Mouse (Mus musculus) MEL (cell line): ENCODE data around the gene Chd3. TPM values are rescaled to one million over a fixed set of nuclear protein-coding genes. Genes with fewer than 3 reads are reported as not detected.

Experiments used
- DNase-seq: peaks from one replicate; pipeline ENCODE4 v3.0.0; 2011; ENCODE audit warnings: low read depth, low spot score
- H3K27ac ChIP-seq: 2 replicates; pipeline ENCODE4 v1.5.1; 2012; ENCODE audit warnings: low read depth, mild to moderate bottlenecking, control low read depth, low read length, moderate library complexity; ENCODE audit not compliant: control insufficient read depth
- H3K27me3 ChIP-seq, 2 experiments: fragments of 150-350 bp in 1 of 2; sonication (generic) in 1 of 2; 2 replicates each; pipeline ENCODE4 v1.6.1; 2012; ENCODE audit warnings: low read length in 2 of 2, mild to moderate bottlenecking in 2 of 2, improper control_type of control experiment in 1 of 2, moderate library complexity in 1 of 2; ENCODE audit not compliant: insufficient read depth in 2 of 2, control insufficient read depth in 1 of 2
- H3K36me3 ChIP-seq, 2 experiments: 2 replicates each; pipeline ENCODE4 v1.6.1; 2012 to 2014; ENCODE audit warnings: low read length in 2 of 2, improper control_type of control experiment in 1 of 2, inconsistent platforms in 1 of 2, mild to moderate bottlenecking in 1 of 2; ENCODE audit not compliant: insufficient read depth in 2 of 2, control insufficient read depth in 1 of 2
- H3K4me1 ChIP-seq, 2 experiments: fragments of 150-350 bp in 1 of 2; sonication (generic) in 1 of 2; 2 replicates each; pipeline ENCODE4 v1.6.1; 2012; ENCODE audit warnings: low read length in 2 of 2, improper control_type of control experiment in 1 of 2, mild to moderate bottlenecking in 1 of 2; ENCODE audit not compliant: insufficient read depth in 2 of 2, control insufficient read depth in 1 of 2
- H3K4me3 ChIP-seq, 2 experiments: fragments of 150-350 bp in 1 of 2; sonication (generic) in 1 of 2; 2 replicates each; pipeline ENCODE4 v1.5.1; 2012; ENCODE audit warnings: low read depth in 2 of 2, low read length in 2 of 2, mild to moderate bottlenecking in 2 of 2, moderate library complexity in 2 of 2, control low read depth in 1 of 2, improper control_type of control experiment in 1 of 2; ENCODE audit not compliant: control insufficient read depth in 1 of 2, insufficient read depth in 1 of 2
- H3K79me2 ChIP-seq: 2 replicates; pipeline ENCODE4 v1.6.1; 2012; ENCODE audit warnings: mild to moderate bottlenecking, low read length, moderate library complexity; ENCODE audit not compliant: control insufficient read depth, poor library complexity, insufficient read depth
- H3K9ac ChIP-seq: 2 replicates; pipeline ENCODE4 v1.6.1; 2012; ENCODE audit warnings: low read depth, mild to moderate bottlenecking, control low read depth, low read length, moderate library complexity; ENCODE audit not compliant: control insufficient read depth, poor library complexity, severe bottlenecking
- H3K9me3 ChIP-seq: fragments of 150-350 bp; sonication (generic); replicated peaks from 2 replicates; pipeline ENCODE4 v1.6.1; 2012; ENCODE audit warnings: mild to moderate bottlenecking, low read length, improper control_type of control experiment, moderate library complexity; ENCODE audit not compliant: insufficient read depth
- BHLHE40 ChIP-seq: IDR thresholded peaks from 2 replicates; pipeline ENCODE4 v1.6.1; 2012; ENCODE audit warnings: low read depth, mild to moderate bottlenecking, inconsistent platforms, low read length, improper control_type of control experiment, borderline replicate concordance
- CHD1 ChIP-seq: IDR thresholded peaks from 2 replicates; pipeline ENCODE4 v1.6.1; 2012; ENCODE audit warnings: low read depth, mild to moderate bottlenecking, inconsistent platforms, low read length, improper control_type of control experiment
- EP300 ChIP-seq, 2 experiments: IDR thresholded peaks; 2 replicates each; pipeline ENCODE4 v1.6.1; 2011; ENCODE audit warnings: improper control_type of control experiment in 2 of 2, low read length in 2 of 2, low read depth in 1 of 2, mild to moderate bottlenecking in 1 of 2
- GATA1 ChIP-seq: IDR thresholded peaks from 2 replicates; pipeline ENCODE4 v1.6.1; 2011; ENCODE audit warnings: low read depth, low read length, improper control_type of control experiment
- HCFC1 ChIP-seq: IDR thresholded peaks from 2 replicates; pipeline ENCODE4 v1.6.1; 2012; ENCODE audit warnings: low read depth, mild to moderate bottlenecking, inconsistent platforms, low read length, improper control_type of control experiment, moderate library complexity
- MEF2A ChIP-seq: IDR thresholded peaks from 2 replicates; pipeline ENCODE4 v1.6.1; 2014; ENCODE audit warnings: low read depth, mild to moderate bottlenecking, inconsistent platforms, low read length, improper control_type of control experiment; ENCODE audit not compliant: poor library complexity, insufficient replicate concordance, severe bottlenecking; ENCODE audit errors: extremely low read depth
- MXI1 ChIP-seq: IDR thresholded peaks from 2 replicates; pipeline ENCODE4 v1.6.1; 2011; ENCODE audit warnings: mild to moderate bottlenecking, low read depth, low read length, improper control_type of control experiment
- MYB ChIP-seq: IDR thresholded peaks from 2 replicates; pipeline ENCODE4 v1.6.1; 2011; ENCODE audit warnings: mild to moderate bottlenecking, low read depth, low read length, improper control_type of control experiment
- NELFE ChIP-seq: IDR thresholded peaks from 2 replicates; pipeline ENCODE4 v1.6.1; 2011; ENCODE audit warnings: low read depth, low read length, improper control_type of control experiment
- POLR2A ChIP-seq, 2 experiments: IDR thresholded peaks; 2 replicates each; pipeline ENCODE4 v1.6.1; 2011 to 2012; ENCODE audit warnings: low read length in 2 of 2, mild to moderate bottlenecking in 2 of 2, control low read depth in 1 of 2, improper control_type of control experiment in 1 of 2, low read depth in 1 of 2, moderate library complexity in 1 of 2; ENCODE audit not compliant: control insufficient read depth in 1 of 2, insufficient read depth in 1 of 2, poor library complexity in 1 of 2
- POLR2AphosphoS2 ChIP-seq: IDR thresholded peaks from 2 replicates; pipeline ENCODE4 v1.6.1; 2011; ENCODE audit warnings: low read length, improper control_type of control experiment
- POLR2AphosphoS5 ChIP-seq: IDR thresholded peaks from 2 replicates; pipeline ENCODE4 v1.6.1; 2012; ENCODE audit warnings: low read depth, borderline replicate concordance, mild to moderate bottlenecking, inconsistent platforms, low read length, moderate library complexity, mixed read lengths
- RAD21 ChIP-seq: IDR thresholded peaks from 2 replicates; pipeline ENCODE4 v1.6.1; 2011; ENCODE audit warnings: mild to moderate bottlenecking, low read depth, low read length, improper control_type of control experiment
- RCOR1 ChIP-seq: IDR thresholded peaks from 2 replicates; pipeline ENCODE4 v1.6.1; 2012; ENCODE audit warnings: low read depth, mild to moderate bottlenecking, inconsistent platforms, low read length, improper control_type of control experiment
- SIN3A ChIP-seq: IDR thresholded peaks from 2 replicates; pipeline ENCODE4 v1.6.1; 2012; ENCODE audit warnings: low read length, improper control_type of control experiment, inconsistent platforms
- TAL1 ChIP-seq: IDR thresholded peaks from 2 replicates; pipeline ENCODE4 v1.6.1; 2012; ENCODE audit warnings: mild to moderate bottlenecking, inconsistent platforms, low read length, moderate library complexity, mixed read lengths
- TBP ChIP-seq: IDR thresholded peaks from 2 replicates; pipeline ENCODE4 v1.8.0; 2011; ENCODE audit warnings: low read depth, low read length, improper control_type of control experiment
- TCF12 ChIP-seq: IDR thresholded peaks from 2 replicates; pipeline ENCODE4 v1.6.1; 2014; ENCODE audit warnings: low read depth, mild to moderate bottlenecking, inconsistent platforms, low read length, improper control_type of control experiment, moderate library complexity
- UBTF ChIP-seq: IDR thresholded peaks from 2 replicates; pipeline ENCODE4 v1.6.1; 2012; ENCODE audit warnings: low read depth, mild to moderate bottlenecking, inconsistent platforms, low read length, improper control_type of control experiment, moderate library complexity, borderline replicate concordance; ENCODE audit not compliant: insufficient read depth
- ZC3H11A ChIP-seq: IDR thresholded peaks from 2 replicates; pipeline ENCODE4 v1.6.1; 2012; ENCODE audit warnings: low read depth, mild to moderate bottlenecking, inconsistent platforms, low read length, improper control_type of control experiment
- ZNF384 ChIP-seq: IDR thresholded peaks from 2 replicates; pipeline ENCODE4 v1.6.1; 2012; ENCODE audit warnings: low read depth, mild to moderate bottlenecking, inconsistent platforms, low read length, improper control_type of control experiment
- polyA plus RNA-seq, 2 experiments: library from polyadenylated mRNA; stranded (reverse) in 1 of 2; unstranded in 1 of 2; fragments of >175 nt in 1 of 2; fragments of >200 nt in 1 of 2; gene quantifications; 2 replicates each; pipeline versions ENCODE4 v1.2.1 to v1.2.4; 2012; ENCODE audit warnings: low replicate concordance in 2 of 2, low read depth in 1 of 2; ENCODE audit not compliant: insufficient read length in 2 of 2, insufficient read depth in 1 of 2, missing spikeins in 1 of 2
- total RNA-seq: library from RNA; depleted of rRNA; stranded (reverse); fragments of 300-350 nt; gene quantifications from 2 replicates; pipeline ENCODE4 v1.2.3, GENCODE M21; 2012

Chd3 gene
- total and polyA plus RNA-seq, 3 experiments, result 37.3 to 84.9 TPM; not detected in 1

- Histone ChIP-seq H3K27me3 (no peaks in the 10 kb centered on the region), H3K79me2 (no peaks in the 10 kb centered on the region)
- TF ChIP-seq POLR2AphosphoS2 (no peak), MXI1 (no peak)
- TF ChIP-seq, all 39 proteins: peak for 0
- H3K9ac ChIP-seq, result no peak overlapping the region
- peaks cover 2 to 15% of the 10 kb centered on the region in 2 experiments; a peak in 3 of 4 replicates for H3K36me3 ChIP-seq
- H3K9me3 ChIP-seq, result no peaks in the 10 kb centered on the region
- H3K4me1 ChIP-seq, result peaks cover 1 to 3% of the 10 kb centered on the region in 2 experiments; a peak in 3 of 4 replicates
- no peak overlapping the region for H3K27ac ChIP-seq
- DNase-seq, result no peak
- no peak overlapping the region for H3K4me3 ChIP-seq
These were observed 57.9 kb downstream of the Chd3 start for GRCm38 (mm10) chr11:69311266-69311665.

- DNase-seq, result peak; percentile 56
- H3K9me3 ChIP-seq, result no peaks in the 10 kb centered on the region
- H3K4me1 ChIP-seq, result peaks cover 4% of the 10 kb centered on the region in 2 experiments; a peak in 3 of 4 replicates
- H3K27me3 ChIP-seq, result no peaks in the 10 kb centered on the region
- TF ChIP-seq GATA1, result peak; percentile 63
- TF ChIP-seq EP300 (IDR thresholded peaks at IDR 0.05; ENCODE audit: low read depth in 1 of 2, low read length in 2 of 2), result peak; percentile 34 to 56; a peak in 3 of 4 replicates
- peak; percentile 22; the same call in 1 of the 2 replicates for TF ChIP-seq MYB
- no peak for TF ChIP-seq MXI1
- no peak for TF ChIP-seq HCFC1
- TF ChIP-seq RCOR1, result peak; percentile 37; the same call in 1 of the 2 replicates
- no peak overlapping the region for H3K4me3 ChIP-seq
- H3K27ac ChIP-seq, result no peak overlapping the region
- H3K79me2 ChIP-seq, result no peaks in the 10 kb centered on the region
- H3K36me3 ChIP-seq, result peaks cover 6 to 15% of the 10 kb centered on the region in 2 experiments; a peak in 3 of 4 replicates
- no peak overlapping the region for H3K9ac ChIP-seq
These were observed 63.2 kb downstream of the Chd3 start for GRCm38 (mm10) chr11:69306039-69306438.

GRCm38 (mm10) chr11:69305291-69305690, 63.9 kb downstream of the Chd3 start:
- no peak for DNase-seq
- H3K36me3 ChIP-seq, result peaks cover 6 to 15% of the 10 kb centered on the region in 2 experiments; a peak in 3 of 4 replicates
- peaks cover 4% of the 10 kb centered on the region in 2 experiments; a peak in 3 of 4 replicates for H3K4me1 ChIP-seq
- no peaks in the 10 kb centered on the region for H3K9me3 ChIP-seq
- no peaks in the 10 kb centered on the region for H3K27me3 ChIP-seq
- no peaks in the 10 kb centered on the region for H3K79me2 ChIP-seq
- no peak overlapping the region for H3K4me3 ChIP-seq
- TF ChIP-seq POLR2A (IDR thresholded peaks at IDR 0.05; ENCODE audit: control insufficient read depth in 1 of 2, insufficient read depth in 1 of 2, low read depth in 1 of 2, low read length in 2 of 2, poor library complexity in 1 of 2) (no peak), MEF2A (no peak), RAD21 (no peak), NELFE (no peak), ZNF384 (no peak), SIN3A (no peak), POLR2AphosphoS5 (no peak), TBP (no peak), ZC3H11A (no peak), UBTF (no peak), GATA1 (no peak), BHLHE40 (no peak), TCF12 (no peak), TAL1 (no peak), CHD1 (no peak)
- TF ChIP-seq, all 39 proteins: peak for 0
- Histone ChIP-seq H3K27ac (no peak overlapping the region), H3K9ac (no peak overlapping the region)
